ENCODE assay signal across 8 mouse cellular contexts in genomic region chr9:114797329-114798004, GRCm38 (mm10). TPM values are rescaled to one million over a fixed set of nuclear protein-coding genes. Genes with fewer than 3 reads are reported as not detected.
DNase-seq lines count a peak whose midpoint lies in the region; ATAC-seq and TF ChIP-seq lines count a peak whose summit lies in the region.

No protein-coding gene starts in this region.

- WGBS in hindbrain, embryonic 12.5 days: 52% methylated on average over 11 of the region's 11 CpGs
- WGBS in lung, postnatal 0 days: 48% methylated on average over 11 of the region's 11 CpGs

- no peak overlapping the region for H3K4me2 ChIP-seq in hindbrain, embryonic 12.5 days (replicated peaks)
- no peak overlapping the region for H3K4me2 ChIP-seq in lung, postnatal 0 days (replicated peaks; ENCODE audit: low read depth, low read length)

- TF ChIP-seq EP300 in lung, postnatal 0 days (IDR thresholded peaks at IDR 0.05): no peak

- peaks cover 27% of the 10 kb centered on the region for H3K4me1 ChIP-seq in hindbrain, embryonic 12.5 days
- no peaks in the 10 kb centered on the region for H3K4me1 ChIP-seq in lung, postnatal 0 days (ENCODE audit: insufficient read depth, low read depth, low read length)

- no peaks in the 10 kb centered on the region for H3K36me3 ChIP-seq in hindbrain, embryonic 12.5 days
- H3K36me3 ChIP-seq in lung, postnatal 0 days (ENCODE audit: insufficient read depth, low read length): no peaks in the 10 kb centered on the region

- H3K4me3 ChIP-seq in hindbrain, embryonic 12.5 days: no peak overlapping the region
- no peak overlapping the region for H3K4me3 ChIP-seq in lung, postnatal 0 days (ENCODE audit: low read depth, low read length)

- no peak overlapping the region for H3K9ac ChIP-seq in hindbrain, embryonic 12.5 days
- H3K9ac ChIP-seq in lung, postnatal 0 days (replicated peaks; ENCODE audit: low read depth): no peak overlapping the region

- peak; percentile 99 for TF ChIP-seq CTCF in lung, postnatal 0 days (IDR thresholded peaks at IDR 0.05)

- ATAC-seq in hindbrain, embryonic 12.5 days (ENCODE audit: low FRiP score): peak; percentile 82
- ATAC-seq in lung, postnatal 0 days: peak; percentile 83

- H3K27ac ChIP-seq in hindbrain, embryonic 12.5 days: no peak overlapping the region
- no peak overlapping the region for H3K27ac ChIP-seq in lung, postnatal 0 days (ENCODE audit: low read length)

- peaks cover 3% of the 10 kb centered on the region; the same call in 1 of the 2 replicates for H3K27me3 ChIP-seq in hindbrain, embryonic 12.5 days
- no peaks in the 10 kb centered on the region for H3K27me3 ChIP-seq in lung, postnatal 0 days (replicated peaks; ENCODE audit: insufficient read depth, low read length)

- DNase-seq in NIH3T3 (ENCODE audit: low read depth): peak; percentile 89
- peak; percentile 96 to 97 for DNase-seq in cerebellum, postnatal 10 days
- peak; percentile 78 to 87 for DNase-seq in frontal cortex, postnatal 14 days (ENCODE audit: low spot score in 2 of 2)
- peak; percentile 94 to 95 for DNase-seq in layer of hippocampus, postnatal 10 days (ENCODE audit: low spot score in 2 of 2)
- peak; percentile 87 for DNase-seq in lung, postnatal 0 days (ENCODE audit: low spot score)
- peak; percentile 79 for DNase-seq in ovary, postnatal 36 days (ENCODE audit: low spot score)
- peak; percentile 84 for DNase-seq in thymus, postnatal 14 days

- H3K9me3 ChIP-seq in hindbrain, embryonic 12.5 days (replicated peaks): no peaks in the 10 kb centered on the region
- H3K9me3 ChIP-seq in lung, postnatal 0 days (ENCODE audit: low read length): no peaks in the 10 kb centered on the region

RNA-seq across cellular contexts. Expression of gene Cmtm7, which starts 15.8 kb away (rescaled TPM):
- polyA plus RNA-seq in hindbrain, embryonic 12.5 days (2016; fragmentation: Nextera tagmentation; extraction: Ambion mirVana): 43.9 and 50.9 TPM in 2 replicates
- 1 to 10 TPM; 5.4 to 6.5 TPM for total RNA-seq in layer of hippocampus, postnatal 10 days (2021)
- 65.0 and 74.8 TPM in 2 replicates for polyA plus RNA-seq in lung, postnatal 0 days (2015; fragmentation: Nextera tagmentation; extraction: Ambion mirVana)

RNA-seq across cellular contexts. Expression of gene Cmtm8, which starts 46.5 kb away (rescaled TPM):
- 24.1 and 41.5 TPM in 2 replicates for polyA plus RNA-seq in hindbrain, embryonic 12.5 days (2016; fragmentation: Nextera tagmentation; extraction: Ambion mirVana)
- total RNA-seq in layer of hippocampus, postnatal 10 days (2021): 1 to 10 TPM; 1.7 to 2.9 TPM
- 130 and 147 TPM in 2 replicates for polyA plus RNA-seq in lung, postnatal 0 days (2015; fragmentation: Nextera tagmentation; extraction: Ambion mirVana)
